Mouse (Mus musculus) naive thymus-derived CD4-positive, alpha-beta T cell, adult 2 months (primary cell): ENCODE data around the gene Tmco5.
"Not testable (repeated sequence)": the region's sequence is repeated elsewhere in the genome, so short reads cannot be mapped to it uniquely, and the experiment has no call there.

Experiments used
- DNase-seq: peaks from one replicate; pipeline ENCODE4 v3.0.0-alpha.2; 2011; ENCODE audit warnings: low read depth

Tmco5 gene

DNA sequence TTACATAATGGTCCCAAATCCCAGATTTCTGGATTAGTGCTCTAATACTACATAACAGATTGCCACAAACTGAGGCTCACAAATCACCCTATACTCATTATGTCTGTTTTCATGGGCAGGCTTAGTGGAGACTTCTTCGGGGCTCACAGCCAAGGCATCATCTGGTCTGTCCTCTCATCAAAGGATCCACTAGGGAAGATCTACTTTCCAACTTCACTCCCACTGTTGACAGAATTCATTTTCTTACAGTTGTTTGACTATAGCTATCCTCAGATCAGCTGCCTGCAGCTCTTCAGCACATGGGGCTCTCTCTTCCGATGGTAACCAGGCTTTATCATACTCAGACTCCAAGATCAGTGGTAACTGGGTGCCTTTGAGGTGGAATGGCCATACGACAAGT lies 45.2 kb downstream of the Tmco5 start:
- DNase-seq = no peak

GRCm38 (mm10) chr2:116924292-116924691 lies 45.8 kb downstream of the Tmco5 start:
- no peak for DNase-seq

- DNase-seq = no peak
Observed at GRCm38 (mm10) chr2:116925230-116925629, 46.7 kb downstream of the Tmco5 start.

- no peak for DNase-seq
Observed at GRCm38 (mm10) chr2:116932218-116932617, 53.7 kb downstream of the Tmco5 start.

DNA sequence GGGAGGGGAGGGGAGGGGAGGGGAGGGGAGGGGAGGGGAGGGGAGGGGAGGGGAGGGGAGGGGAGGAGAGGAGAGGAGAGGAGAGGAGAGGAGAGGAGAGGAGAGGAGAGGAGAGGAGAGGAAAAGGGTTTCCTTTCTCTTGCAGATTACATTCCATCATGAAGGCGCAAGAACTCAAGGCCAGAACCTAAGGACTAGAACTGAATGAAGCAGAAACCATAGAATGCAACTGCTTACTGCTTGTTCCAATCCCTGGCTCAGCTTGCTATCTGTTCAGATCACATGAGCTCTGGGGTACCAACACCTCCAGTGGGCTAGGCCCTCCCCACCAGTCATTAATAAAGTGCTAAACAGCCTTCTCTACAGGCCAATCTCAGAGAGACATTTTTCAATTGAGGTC lies 55.7 kb downstream of the Tmco5 start:
- not testable (repeated sequence) for DNase-seq

- no peak for DNase-seq
Observed at GRCm38 (mm10) chr2:116934776-116935175, 56.3 kb downstream of the Tmco5 start.

DNA sequence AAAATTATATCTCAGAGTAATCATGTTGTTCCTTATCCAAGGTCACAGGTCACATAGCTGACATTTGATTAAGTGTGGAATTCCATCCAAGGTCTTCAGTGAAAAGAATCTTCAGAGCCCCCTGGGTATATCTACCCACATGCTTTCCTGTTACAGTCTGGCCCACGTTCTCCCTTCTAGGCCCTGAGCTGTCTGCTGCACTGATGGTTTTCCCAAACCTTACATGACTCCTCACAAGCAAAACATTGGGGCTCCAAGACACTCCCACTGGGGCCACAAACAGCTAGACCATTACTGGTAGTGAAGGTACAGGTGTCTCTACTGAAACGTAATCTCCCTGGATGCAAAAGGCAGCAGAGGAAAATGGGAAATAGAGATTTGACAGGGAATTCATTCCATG lies 57.9 kb downstream of the Tmco5 start:
- no peak for DNase-seq

- DNase-seq = no peak
Observed at GRCm38 (mm10) chr2:116937166-116937565, 58.7 kb downstream of the Tmco5 start.

- DNase-seq = no peak
Observed at GRCm38 (mm10) chr2:116941816-116942215, 63.3 kb downstream of the Tmco5 start.
